Mouse (Mus musculus): ENCODE measurements around the gene Adam10. TPM values are rescaled to one million over a fixed set of nuclear protein-coding genes. Genes with fewer than 3 reads are reported as not detected.
A peak's percentile ranks its signal among the peaks of the same experiment; 100 is the strongest.

Gene Adam10
- polyA plus RNA-seq, 1 experiment from 2014 or later = 70.2 TPM

- H3K36me3 ChIP-seq (ENCODE audit: control insufficient read depth, insufficient read depth, low read length) = no peaks in the 10 kb centered on the region
- 48% methylated on average over 2 of the region's 2 CpGs for WGBS (ENCODE audit: insufficient replicate concordance)
- H3K9ac ChIP-seq (ENCODE audit: low read depth, low read length) = no peak overlapping the region
- peaks cover 6% of the 10 kb centered on the region for H3K4me1 ChIP-seq (ENCODE audit: control insufficient read depth, insufficient read depth, low read length)
- no peak overlapping the region for H3K4me2 ChIP-seq
- peak; percentile 88 for ATAC-seq (replicated peaks; ENCODE audit: insufficient number of reproducible peaks, low FRiP score, low TSS enrichment)
- no peak overlapping the region for H3K4me3 ChIP-seq (ENCODE audit: low read depth, low read length)
- H3K27ac ChIP-seq (ENCODE audit: low read depth, low read length) = peak overlapping the region; percentile 57; the same call in 1 of the 2 replicates
- H3K27me3 ChIP-seq (ENCODE audit: control insufficient read depth, insufficient read depth, low read length) = no peaks in the 10 kb centered on the region
- no peaks in the 10 kb centered on the region for H3K9me3 ChIP-seq (replicated peaks; ENCODE audit: control insufficient read depth, low read length)
Observed at GRCm38 (mm10) chr9:70669197-70669596, 9.6 kb upstream of the Adam10 start.

GRCm38 (mm10) chr9:70670381-70670780, 8.4 kb upstream of the Adam10 start:
- peak; percentile 64 for ATAC-seq (replicated peaks; ENCODE audit: insufficient number of reproducible peaks, low FRiP score, low TSS enrichment)
- Histone ChIP-seq H3K4me1 (ENCODE audit: control insufficient read depth, insufficient read depth, low read length) (peaks cover 6% of the 10 kb centered on the region), H3K36me3 (ENCODE audit: control insufficient read depth, insufficient read depth, low read length) (no peaks in the 10 kb centered on the region), H3K27ac (ENCODE audit: low read depth, low read length) (peak overlapping the region; percentile 16; the same call in 1 of the 2 replicates), H3K4me2 (no peak overlapping the region), H3K9ac (ENCODE audit: low read depth, low read length) (no peak overlapping the region), H3K27me3 (ENCODE audit: control insufficient read depth, insufficient read depth, low read length) (no peaks in the 10 kb centered on the region), H3K4me3 (ENCODE audit: low read depth, low read length) (no peak overlapping the region), H3K9me3 (replicated peaks; ENCODE audit: control insufficient read depth, low read length) (no peaks in the 10 kb centered on the region)
- 76% methylated on average over 6 of the region's 6 CpGs for WGBS (ENCODE audit: insufficient replicate concordance)

DNA sequence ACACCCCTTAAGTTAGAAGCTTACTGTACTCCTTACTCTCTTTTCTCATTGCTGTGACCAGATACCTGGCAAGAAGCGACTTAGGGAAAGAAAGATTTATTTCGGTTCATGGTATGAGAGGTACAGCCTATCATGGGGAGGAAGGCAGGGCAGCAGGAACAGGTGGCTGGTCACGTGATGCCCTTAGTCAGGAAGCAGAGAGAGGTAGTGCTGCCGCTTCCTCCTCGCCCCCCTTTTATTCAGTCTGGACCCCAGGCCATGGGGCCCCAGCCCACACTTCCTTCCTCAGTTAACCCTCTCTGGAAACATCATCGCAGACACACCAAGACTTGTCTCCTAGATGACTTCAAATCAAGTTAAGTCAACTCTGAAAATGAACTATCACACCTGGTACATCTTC, 7.5 kb upstream of the Adam10 start:
- Histone ChIP-seq H3K4me3 (ENCODE audit: low read depth, low read length) (no peak overlapping the region), H3K9ac (ENCODE audit: low read depth, low read length) (no peak overlapping the region), H3K9me3 (replicated peaks; ENCODE audit: control insufficient read depth, low read length) (no peaks in the 10 kb centered on the region), H3K4me2 (no peak overlapping the region), H3K27ac (ENCODE audit: low read depth, low read length) (peak overlapping the region; percentile 29; the same call in 1 of the 2 replicates), H3K36me3 (ENCODE audit: control insufficient read depth, insufficient read depth, low read length) (no peaks in the 10 kb centered on the region), H3K4me1 (ENCODE audit: control insufficient read depth, insufficient read depth, low read length) (peaks cover 6% of the 10 kb centered on the region), H3K27me3 (ENCODE audit: control insufficient read depth, insufficient read depth, low read length) (no peaks in the 10 kb centered on the region)
- no peak for ATAC-seq (replicated peaks; ENCODE audit: insufficient number of reproducible peaks, low FRiP score, low TSS enrichment)
- 68% methylated on average over 6 of the region's 6 CpGs for WGBS (ENCODE audit: insufficient replicate concordance)

- Histone ChIP-seq H3K27me3 (ENCODE audit: control insufficient read depth, insufficient read depth, low read length) (no peaks in the 10 kb centered on the region), H3K27ac (ENCODE audit: low read depth, low read length) (no peak overlapping the region), H3K4me2 (no peak overlapping the region), H3K9me3 (replicated peaks; ENCODE audit: control insufficient read depth, low read length) (no peaks in the 10 kb centered on the region), H3K4me1 (ENCODE audit: control insufficient read depth, insufficient read depth, low read length) (peaks cover 6% of the 10 kb centered on the region), H3K9ac (ENCODE audit: low read depth, low read length) (no peak overlapping the region), H3K36me3 (ENCODE audit: control insufficient read depth, insufficient read depth, low read length) (no peaks in the 10 kb centered on the region), H3K4me3 (ENCODE audit: low read depth, low read length) (no peak overlapping the region)
- WGBS (ENCODE audit: insufficient replicate concordance) = 40% methylated on average over 10 of the region's 10 CpGs
- no peak for ATAC-seq (replicated peaks; ENCODE audit: insufficient number of reproducible peaks, low FRiP score, low TSS enrichment)
Observed at GRCm38 (mm10) chr9:70671772-70672579, 6.8 kb upstream of the Adam10 start.

- Histone ChIP-seq H3K27me3 (ENCODE audit: control insufficient read depth, insufficient read depth, low read length) (no peaks in the 10 kb centered on the region), H3K4me3 (ENCODE audit: low read depth, low read length) (no peak overlapping the region), H3K27ac (ENCODE audit: low read depth, low read length) (no peak overlapping the region), H3K36me3 (ENCODE audit: control insufficient read depth, insufficient read depth, low read length) (no peaks in the 10 kb centered on the region), H3K4me2 (no peak overlapping the region), H3K9me3 (replicated peaks; ENCODE audit: control insufficient read depth, low read length) (no peaks in the 10 kb centered on the region), H3K9ac (ENCODE audit: low read depth, low read length) (no peak overlapping the region), H3K4me1 (ENCODE audit: control insufficient read depth, insufficient read depth, low read length) (peaks cover 6% of the 10 kb centered on the region)
- WGBS (ENCODE audit: insufficient replicate concordance) = 65% methylated on average over 4 of the region's 4 CpGs
- ATAC-seq (replicated peaks; ENCODE audit: insufficient number of reproducible peaks, low FRiP score, low TSS enrichment) = no peak
Observed at GRCm38 (mm10) chr9:70673656-70674055, 5.1 kb upstream of the Adam10 start.

DNA sequence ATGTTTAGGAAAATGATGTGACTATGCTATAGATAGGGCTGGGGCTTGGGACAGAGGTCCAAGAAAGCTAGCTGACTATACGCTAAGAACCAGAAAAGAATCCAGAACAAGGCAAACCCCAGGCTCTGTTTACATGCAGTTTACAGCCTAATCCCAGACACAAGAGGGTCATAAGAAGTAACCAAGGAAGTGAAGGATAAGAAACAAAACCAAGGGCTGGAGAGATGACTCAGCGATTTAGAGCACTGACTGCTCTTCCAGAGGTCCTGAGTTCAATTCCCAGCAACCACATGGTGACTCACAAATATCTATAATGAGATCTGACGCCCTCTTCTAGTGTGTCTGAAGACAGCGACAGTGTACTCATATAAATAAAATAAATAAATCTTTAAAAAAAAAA, 3.7 kb upstream of the Adam10 start:
- ATAC-seq (replicated peaks; ENCODE audit: insufficient number of reproducible peaks, low FRiP score, low TSS enrichment) = no peak
- H3K4me3 ChIP-seq (ENCODE audit: low read depth, low read length) = no peak overlapping the region
- H3K27ac ChIP-seq (ENCODE audit: low read depth, low read length) = no peak overlapping the region
- peaks cover 9% of the 10 kb centered on the region for H3K4me1 ChIP-seq (ENCODE audit: control insufficient read depth, insufficient read depth, low read length)
- WGBS (ENCODE audit: insufficient replicate concordance) = 84% methylated on average over 4 of the region's 4 CpGs
- no peak overlapping the region for H3K9ac ChIP-seq (ENCODE audit: low read depth, low read length)
- no peaks in the 10 kb centered on the region for H3K9me3 ChIP-seq (replicated peaks; ENCODE audit: control insufficient read depth, low read length)
- no peak overlapping the region for H3K4me2 ChIP-seq
- no peaks in the 10 kb centered on the region for H3K27me3 ChIP-seq (ENCODE audit: control insufficient read depth, insufficient read depth, low read length)
- H3K36me3 ChIP-seq (ENCODE audit: control insufficient read depth, insufficient read depth, low read length) = no peaks in the 10 kb centered on the region

GRCm38 (mm10) chr9:70675961-70676360, 2.8 kb upstream of the Adam10 start:
- no peak overlapping the region for H3K27ac ChIP-seq (ENCODE audit: low read depth, low read length)
- H3K9ac ChIP-seq (ENCODE audit: low read depth, low read length) = no peak overlapping the region
- H3K9me3 ChIP-seq (replicated peaks; ENCODE audit: control insufficient read depth, low read length) = no peaks in the 10 kb centered on the region
- WGBS (ENCODE audit: insufficient replicate concordance) = 77% methylated on average over 5 of the region's 5 CpGs
- ATAC-seq (replicated peaks; ENCODE audit: insufficient number of reproducible peaks, low FRiP score, low TSS enrichment) = no peak
- H3K27me3 ChIP-seq (ENCODE audit: control insufficient read depth, insufficient read depth, low read length) = no peaks in the 10 kb centered on the region
- no peaks in the 10 kb centered on the region for H3K36me3 ChIP-seq (ENCODE audit: control insufficient read depth, insufficient read depth, low read length)
- no peak overlapping the region for H3K4me2 ChIP-seq
- no peak overlapping the region for H3K4me3 ChIP-seq (ENCODE audit: low read depth, low read length)
- peaks cover 10% of the 10 kb centered on the region for H3K4me1 ChIP-seq (ENCODE audit: control insufficient read depth, insufficient read depth, low read length)

GRCm38 (mm10) chr9:70679132-70680091, 615 bp downstream of the Adam10 start:
- Histone ChIP-seq H3K36me3 (ENCODE audit: control insufficient read depth, insufficient read depth, low read length) (no peaks in the 10 kb centered on the region), H3K9ac (ENCODE audit: low read depth, low read length) (peak overlapping the region; percentile 97), H3K9me3 (replicated peaks; ENCODE audit: control insufficient read depth, low read length) (no peaks in the 10 kb centered on the region), H3K4me2 (peak overlapping the region; percentile 86), H3K27ac (ENCODE audit: low read depth, low read length) (peak overlapping the region; percentile 94), H3K4me1 (ENCODE audit: control insufficient read depth, insufficient read depth, low read length) (0 out of 2 replicates have a peak, but pooled peaks cover 6% of the 10 kb centered on the region), H3K27me3 (ENCODE audit: control insufficient read depth, insufficient read depth, low read length) (no peaks in the 10 kb centered on the region), H3K4me3 (ENCODE audit: low read depth, low read length) (peak overlapping the region; percentile 75)
- WGBS (ENCODE audit: insufficient replicate concordance) = under 1% methylated on average over 70 of the region's 103 CpGs
- peak; percentile 71 for ATAC-seq (replicated peaks; ENCODE audit: insufficient number of reproducible peaks, low FRiP score, low TSS enrichment)
